Mouse (Mus musculus) adrenal gland, postnatal 10 days (tissue): ENCODE measurements around the gene Aatf. TPM values are rescaled to one million over a fixed set of nuclear protein-coding genes. Genes with fewer than 3 reads are reported as not detected.
A peak's percentile ranks its signal among the peaks of the same experiment; 100 is the strongest.
"Not testable (repeated sequence)": the region's sequence is repeated elsewhere in the genome, so short reads cannot be mapped to it uniquely, and the experiment has no call there.

Experiments used
- DNase-seq: peaks from one replicate; pipeline ENCODE4 v3.0.0; 2021; ENCODE audit warnings: mixed read lengths
- total RNA-seq, 2 experiments: library from RNA; stranded (reverse); gene quantifications; 2 replicates each; pipeline ENCODE4 v1.2.3; 2021

Aatf gene
- total RNA-seq, 2 experiments from 2014 or later = 18.1 to 22.5 TPM

DNA sequence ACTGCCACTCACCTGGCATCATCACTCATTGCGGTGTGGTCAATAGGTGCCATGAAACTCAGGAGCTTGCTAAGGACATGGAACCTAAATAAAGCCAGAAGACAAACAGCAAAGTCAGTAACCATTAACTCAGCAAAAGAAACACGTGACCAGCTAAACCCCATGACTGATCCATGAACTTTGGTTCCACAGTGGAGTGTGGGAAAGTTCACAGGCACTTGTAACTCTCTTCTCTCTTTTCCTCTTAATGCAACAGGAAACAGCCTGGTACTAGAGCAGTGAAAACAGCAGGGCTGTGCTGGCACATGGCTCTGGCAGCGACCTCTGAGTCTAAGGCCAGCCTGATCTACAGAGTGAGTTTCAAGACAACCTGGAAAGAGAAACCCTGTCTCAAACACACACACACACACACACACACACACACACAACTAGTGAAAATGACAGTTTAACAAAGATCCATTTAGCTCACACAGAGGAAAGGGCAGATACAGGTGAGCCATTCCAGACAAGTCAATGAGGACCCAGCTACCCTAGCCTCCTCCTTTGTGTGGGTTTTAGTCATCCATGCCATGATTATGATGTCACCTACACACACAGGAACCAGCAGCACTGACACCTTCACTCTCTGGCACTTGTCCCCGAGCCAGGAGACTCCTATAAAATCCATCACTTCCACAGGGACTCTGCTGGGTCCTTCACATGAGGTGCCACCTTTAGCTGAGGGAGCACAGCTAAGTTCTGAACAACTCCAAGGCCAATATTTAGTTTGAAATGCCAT lies 70.6 kb downstream of the Aatf start:
- peak; percentile 10 for DNase-seq

DNA sequence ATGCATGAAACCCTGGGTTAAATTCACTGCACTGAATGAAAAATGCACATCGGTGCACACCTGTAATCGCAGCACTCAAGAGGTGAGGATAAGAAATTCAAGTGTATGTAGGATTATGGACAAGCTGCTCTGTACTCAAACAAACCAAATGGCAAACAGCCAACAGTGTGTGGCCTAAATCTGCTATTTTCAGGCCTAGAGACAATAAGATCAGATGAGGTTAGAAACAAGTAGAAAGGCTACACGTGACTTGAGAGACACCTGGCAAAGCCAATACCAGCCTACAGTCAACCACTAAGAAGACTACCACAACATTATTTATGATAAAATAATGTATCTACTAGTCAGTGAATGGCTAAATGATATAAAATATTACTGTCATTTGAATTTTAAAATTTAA lies 72.9 kb downstream of the Aatf start:
- DNase-seq = no peak

- DNase-seq = no peak
These were observed 78.4 kb downstream of the Aatf start for GRCm38 (mm10) chr11:84434879-84435278.

DNA sequence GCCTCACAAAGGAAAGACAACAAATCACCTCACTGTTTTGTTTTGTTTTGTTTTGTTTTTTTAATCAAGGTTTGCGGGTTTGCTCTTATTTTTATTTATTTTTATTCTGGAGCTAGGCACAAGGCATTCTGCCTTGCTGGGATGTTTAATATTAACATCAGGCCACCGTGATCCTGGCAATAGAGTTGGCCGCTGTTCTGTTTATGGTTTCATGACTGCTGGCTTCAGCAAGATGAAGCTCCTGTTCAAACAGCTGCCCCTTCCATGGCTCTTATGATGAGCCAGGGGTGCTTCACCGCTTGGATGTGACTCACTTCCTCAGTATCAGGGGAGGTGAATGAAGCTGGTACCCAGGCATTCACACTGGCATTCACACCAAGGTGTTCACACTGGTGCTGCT lies 83.0 kb downstream of the Aatf start:
- no peak for DNase-seq

GRCm38 (mm10) chr11:84429581-84429980 lies 83.7 kb downstream of the Aatf start:
- DNase-seq = peak; percentile 32

DNA sequence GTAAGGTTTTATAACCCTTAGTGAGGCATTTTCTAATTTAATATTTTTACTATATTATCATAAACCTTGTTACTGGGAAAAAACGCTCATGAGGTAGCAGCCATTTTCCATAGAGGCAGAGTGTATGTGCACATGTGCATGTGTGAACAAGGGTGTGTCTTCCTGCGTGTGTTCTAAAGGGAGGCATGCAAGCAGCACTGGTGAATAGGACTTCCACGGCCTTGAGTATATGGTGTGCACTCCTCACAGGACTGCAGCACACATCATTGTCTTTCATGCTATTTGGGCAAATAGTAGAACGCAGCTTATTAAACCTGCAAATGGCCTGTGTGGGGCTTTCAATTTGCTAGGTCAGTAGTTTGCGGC lies 86.7 kb downstream of the Aatf start:
- DNase-seq = no peak

DNA sequence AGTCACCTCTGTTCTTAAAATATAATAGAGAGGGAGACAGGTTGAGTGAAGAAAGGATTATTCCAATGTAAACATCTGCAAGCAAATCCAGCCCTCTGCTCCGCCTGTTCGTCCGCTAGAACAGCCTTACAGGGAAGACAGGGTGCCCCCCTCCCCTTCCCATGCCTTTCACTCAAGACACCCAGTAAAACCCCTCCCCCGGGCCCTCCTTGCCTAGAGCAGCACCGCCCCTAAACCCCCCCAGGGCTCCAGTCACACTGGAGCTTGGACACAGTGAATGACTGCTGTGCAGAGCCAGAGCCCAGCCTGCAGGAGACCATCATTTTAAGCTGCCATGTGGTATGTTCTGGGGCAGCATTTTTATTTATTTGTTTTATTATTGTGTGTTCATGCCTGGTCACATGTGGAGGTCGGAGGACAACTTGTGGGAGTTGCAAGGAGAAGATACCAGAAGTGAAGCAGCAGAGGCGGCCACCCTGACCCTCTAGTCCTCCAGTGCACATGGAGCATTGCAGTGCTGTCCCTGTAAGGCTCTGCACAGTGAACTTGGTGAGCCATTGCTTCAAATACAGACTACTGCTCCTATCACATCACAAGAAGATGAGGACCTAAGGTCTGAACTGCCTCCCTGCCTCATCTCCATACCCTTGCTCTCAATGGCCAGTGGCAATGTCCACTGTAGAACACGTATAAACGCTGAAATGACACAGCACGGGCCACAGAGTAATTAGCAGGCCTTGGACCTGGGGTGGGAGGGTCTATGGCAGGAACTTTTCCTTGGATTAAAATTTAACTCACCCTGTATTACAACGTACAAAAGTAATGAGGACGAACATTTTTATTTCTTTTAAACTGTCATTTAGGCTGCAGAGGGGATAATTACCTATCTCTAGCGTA lies 87.3 kb downstream of the Aatf start:
- no peak for DNase-seq

GRCm38 (mm10) chr11:84420779-84421178 lies 92.5 kb downstream of the Aatf start:
- DNase-seq = no peak

GRCm38 (mm10) chr11:84413111-84413510 lies 100.2 kb downstream of the Aatf start:
- DNase-seq = no peak

DNA sequence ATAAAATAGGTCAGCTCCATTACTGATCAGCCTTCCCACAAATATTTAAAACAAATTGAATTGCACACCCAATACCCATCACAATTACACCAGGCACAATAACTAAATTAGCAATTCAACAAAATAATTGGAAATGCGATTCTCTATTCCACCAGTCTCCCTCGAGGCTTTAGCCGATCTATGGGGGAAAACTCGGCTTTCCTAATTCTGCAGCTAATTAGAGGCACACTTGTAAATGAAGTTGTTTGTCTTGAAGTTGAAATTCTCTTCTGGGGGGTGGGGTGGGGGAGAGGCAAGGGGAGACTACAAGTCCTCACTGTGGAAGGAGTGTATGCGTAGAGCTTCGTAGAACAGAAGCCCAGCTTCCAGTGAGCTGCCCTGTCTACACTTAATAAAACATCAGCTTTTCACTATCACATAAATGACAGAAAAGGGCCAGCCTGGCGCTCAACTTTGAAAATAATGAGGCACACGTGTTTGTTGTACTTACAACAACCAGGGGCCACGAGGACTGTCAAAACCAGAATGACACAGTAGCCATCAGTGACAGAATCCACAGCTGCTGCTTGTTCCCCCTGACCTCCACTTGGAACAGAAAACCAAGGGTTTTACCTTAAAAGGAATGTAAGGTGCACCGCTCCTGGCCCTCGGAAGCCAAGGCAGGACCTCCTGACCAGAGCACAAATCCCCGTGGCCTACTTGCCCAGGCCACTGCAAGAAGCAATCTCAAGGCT lies 101.0 kb downstream of the Aatf start:
- no peak for DNase-seq

DNA sequence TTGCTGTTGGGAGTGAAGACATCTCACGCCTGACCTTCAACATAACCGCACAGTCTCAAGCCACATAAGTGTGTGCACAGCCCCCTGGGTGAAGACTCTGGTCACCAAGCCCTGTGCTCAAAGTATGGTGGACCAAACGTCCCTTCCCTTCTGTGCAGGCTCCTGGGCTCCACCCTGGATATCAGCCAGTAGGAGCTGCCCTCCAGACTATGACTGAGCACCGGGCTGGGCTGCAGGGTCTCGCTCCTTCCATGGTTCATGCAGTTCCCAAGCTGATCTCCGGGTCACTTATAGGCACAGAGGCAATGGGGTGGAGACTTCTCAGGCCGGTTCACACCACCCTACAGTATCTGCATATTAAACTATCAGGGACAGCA lies 101.7 kb downstream of the Aatf start:
- DNase-seq = no peak

- DNase-seq = no peak
These were observed 102.3 kb downstream of the Aatf start for GRCm38 (mm10) chr11:84410879-84411641.

- DNase-seq = no peak
These were observed 102.9 kb downstream of the Aatf start for GRCm38 (mm10) chr11:84410383-84410782.

DNA sequence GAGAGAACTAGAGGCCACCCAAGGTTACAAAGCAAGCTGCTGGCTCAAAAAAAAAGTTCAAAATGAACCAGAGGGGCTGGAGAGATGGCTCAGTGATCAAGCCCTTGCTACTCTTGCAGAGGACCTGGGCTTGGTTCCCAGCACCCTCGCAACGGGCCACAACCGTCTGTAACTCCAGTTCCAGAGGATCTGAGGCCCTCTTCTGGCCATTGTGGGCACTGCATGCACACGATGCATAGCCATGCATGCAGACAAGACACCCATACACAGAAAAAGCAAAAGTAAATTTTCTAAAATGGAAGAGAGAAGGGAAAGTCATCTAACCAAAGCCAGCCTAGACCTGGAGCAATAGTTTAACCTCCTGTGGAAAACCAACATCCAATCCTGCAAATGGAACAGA lies 106.6 kb downstream of the Aatf start:
- DNase-seq = no peak

DNA sequence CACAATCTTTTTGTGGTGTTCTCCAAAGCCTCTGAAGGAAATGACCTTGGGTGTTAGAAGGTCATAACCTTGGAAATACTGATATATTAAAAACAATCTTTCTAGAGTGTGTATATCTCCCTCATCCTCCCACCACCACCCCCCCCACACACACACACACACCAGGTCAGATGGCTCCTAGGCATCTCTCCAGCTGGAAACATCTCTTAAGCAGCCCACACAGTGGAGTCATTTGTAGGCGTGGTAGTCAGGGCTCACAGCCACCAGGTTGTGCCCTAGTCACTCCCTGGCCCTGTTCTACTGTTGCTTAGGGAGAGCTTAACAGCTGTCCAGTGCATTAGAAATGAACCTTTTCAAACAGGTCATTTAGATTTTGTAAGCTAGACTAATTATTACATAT lies 118.3 kb downstream of the Aatf start:
- peak; percentile 47 for DNase-seq

DNA sequence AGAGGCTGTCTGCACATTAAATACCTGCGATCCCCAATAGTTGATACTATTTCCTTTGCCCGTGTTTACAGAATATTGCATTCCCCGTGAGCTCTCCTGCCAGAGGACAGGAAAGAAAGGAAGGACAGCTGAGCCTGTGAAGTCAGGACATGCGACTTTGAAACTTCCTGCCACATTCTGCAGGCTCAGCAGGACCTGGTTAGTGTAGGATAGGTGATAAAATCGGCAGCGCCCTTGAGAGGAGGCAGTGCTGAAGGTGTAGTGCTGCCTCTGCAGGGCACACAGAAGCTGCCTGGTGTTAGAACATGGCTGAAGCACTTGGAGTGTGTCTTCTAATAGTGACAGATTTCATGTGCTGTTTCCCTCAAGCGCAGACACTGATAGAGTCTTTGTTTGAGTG lies 119.8 kb downstream of the Aatf start:
- DNase-seq = no peak

DNA sequence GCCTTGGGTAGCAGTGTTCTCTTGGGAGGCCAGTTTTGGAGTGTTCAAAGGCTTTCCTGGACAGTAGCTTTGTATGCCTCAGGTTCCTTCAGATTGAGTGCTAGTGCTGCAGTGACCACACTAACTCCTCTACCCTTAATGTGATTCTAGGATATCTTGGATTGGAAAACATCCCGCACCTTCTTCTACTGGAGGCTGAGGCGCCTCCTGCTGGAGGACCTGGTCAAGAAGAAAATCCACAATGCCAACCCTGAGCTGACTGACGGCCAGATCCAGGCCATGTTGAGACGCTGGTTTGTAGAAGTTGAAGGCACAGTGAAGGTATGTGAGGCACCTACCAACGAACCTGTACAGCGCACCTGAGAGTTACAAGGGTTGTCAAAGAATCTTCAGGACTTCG lies 121.3 kb downstream of the Aatf start:
- DNase-seq = not testable (repeated sequence)

DNA sequence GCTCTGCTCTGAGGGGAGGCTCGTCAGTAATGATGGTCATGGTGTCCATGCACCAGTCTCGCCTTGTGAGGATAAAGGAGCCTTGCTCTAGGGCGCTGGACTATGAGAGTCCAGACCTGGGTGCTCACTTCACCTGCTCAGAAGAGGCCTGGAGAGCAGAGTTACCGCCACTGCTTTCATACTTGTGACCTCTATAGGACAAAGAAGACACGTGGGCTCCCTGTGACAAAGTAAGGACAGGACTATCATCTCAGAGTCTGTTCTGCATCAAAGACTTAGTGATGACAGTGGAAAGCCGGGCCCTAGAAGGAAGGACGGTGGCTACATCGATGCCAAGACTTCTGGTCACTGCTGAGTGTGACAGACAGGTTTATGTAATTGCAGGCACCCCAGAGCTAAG lies 122.2 kb downstream of the Aatf start:
- no peak for DNase-seq

GRCm38 (mm10) chr11:84389332-84389731 lies 124.0 kb downstream of the Aatf start:
- DNase-seq = no peak

DNA sequence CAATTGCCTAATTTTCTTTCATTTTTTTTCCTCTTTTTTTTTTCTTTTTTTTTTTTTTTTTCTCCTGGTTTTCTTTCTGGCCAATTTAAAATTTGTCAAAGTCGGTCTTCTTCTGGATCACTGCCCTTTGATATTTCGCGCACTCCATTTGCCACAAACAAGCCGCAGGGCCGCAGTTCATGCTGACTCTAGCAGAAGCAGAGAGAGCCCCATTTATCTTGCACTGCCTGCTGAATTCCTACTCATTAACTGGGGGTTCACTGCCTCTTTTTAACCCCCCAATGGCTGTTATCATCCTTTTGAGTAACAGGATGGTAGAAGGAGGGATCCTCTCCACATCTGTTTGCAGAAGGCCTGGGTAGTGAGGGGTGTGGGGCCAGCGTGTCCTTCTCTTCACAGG lies 129.4 kb downstream of the Aatf start:
- DNase-seq = no peak

- no peak for DNase-seq
These were observed 130.9 kb downstream of the Aatf start for GRCm38 (mm10) chr11:84382450-84382849.
